Mouse (Mus musculus) G1E (cell line): ENCODE measurements around the gene Atad1. TPM values are rescaled to one million over a fixed set of nuclear protein-coding genes. Genes with fewer than 3 reads are reported as not detected.

Experiments used
- ATAC-seq: 2 replicates; pipeline ENCODE4 v1.8.0; 2016; ENCODE audit warnings: mild to moderate bottlenecking; ENCODE audit not compliant: insufficient number of reproducible peaks, poor library complexity, low FRiP score, severe bottlenecking; ENCODE audit errors: extremely low read depth
- DNase-seq: peaks from one replicate; pipeline ENCODE4 v3.0.0; 2012; ENCODE audit warnings: low spot score
- H3K27me3 ChIP-seq: 2 replicates; pipeline ENCODE4 v1.6.1; 2012; ENCODE audit warnings: mild to moderate bottlenecking, low read length, inconsistent platforms; ENCODE audit not compliant: insufficient read depth
- H3K36me3 ChIP-seq: replicated peaks from 2 replicates; pipeline ENCODE3; 2012; ENCODE audit warnings: mild to moderate bottlenecking, inconsistent platforms
- H3K4me1 ChIP-seq: 2 replicates; pipeline ENCODE4 v1.6.1; 2012; ENCODE audit warnings: low read depth, low read length, inconsistent platforms, mixed read lengths; ENCODE audit not compliant: insufficient read depth
- H3K4me3 ChIP-seq: 2 replicates; pipeline ENCODE4 v1.5.1; 2012; ENCODE audit warnings: low read depth, mild to moderate bottlenecking, inconsistent platforms, low read length, moderate library complexity, mixed read lengths
- H3K9me3 ChIP-seq: replicated peaks from 2 replicates; pipeline ENCODE4 v1.6.1; 2012; ENCODE audit warnings: inconsistent platforms
- CTCF ChIP-seq: IDR thresholded peaks from 2 replicates; pipeline ENCODE4 v1.5.1; 2012; ENCODE audit warnings: low read depth, low read length, inconsistent platforms, mixed read lengths
- GATA1 ChIP-seq: IDR thresholded peaks from 2 replicates; pipeline ENCODE4 v1.6.1; 2012; ENCODE audit warnings: borderline replicate concordance, low read length, inconsistent platforms, mixed read lengths
- GATA2 ChIP-seq: IDR thresholded peaks from 2 replicates; pipeline ENCODE4 v1.6.1; 2012; ENCODE audit warnings: low read depth, low read length, inconsistent platforms, borderline replicate concordance
- POLR2AphosphoS5 ChIP-seq: IDR thresholded peaks from 2 replicates; pipeline ENCODE4 v1.6.1; 2012; ENCODE audit warnings: low read depth, low read length, inconsistent platforms; ENCODE audit not compliant: insufficient replicate concordance
- TAL1 ChIP-seq: conservative IDR thresholded peaks from 2 replicates; pipeline ENCODE4 v1.6.1; 2012; ENCODE audit warnings: low read depth, low read length, inconsistent platforms, mixed read lengths
- polyA plus RNA-seq: library from polyadenylated mRNA; stranded (reverse); fragments of >175 nt; gene quantifications from 2 replicates; pipeline ENCODE4 v1.2.3, GENCODE M21; 2012
- total RNA-seq, 2 experiments: library from RNA; stranded (forward) in 1 of 2; stranded (reverse) in 1 of 2; fragments of 200-1000 nt in 1 of 2; fragments of >200 nt in 1 of 2; fragmentation: Nextera tagmentation in 1 of 2; gene quantifications; 2 replicates each; pipeline ENCODE4 v1.2.3; 2014 to 2017

Atad1 gene
- total and polyA plus RNA-seq, 3 experiments, result 2.3 to 102 (median 69.8) TPM

GRCm38 (mm10) chr19:32723817-32724216 is 15.8 kb downstream of the Atad1 start:
- no peak for TF ChIP-seq GATA2
- TF ChIP-seq CTCF, result no peak
- no peak for TF ChIP-seq GATA1
- no peak for TF ChIP-seq POLR2AphosphoS5
- no peak for TF ChIP-seq TAL1
- H3K27me3 ChIP-seq, result peaks cover 22% of the 10 kb centered on the region
- no peaks in the 10 kb centered on the region for H3K9me3 ChIP-seq
- ATAC-seq (no peak), DNase-seq (no peak)
- H3K4me1 ChIP-seq, result peaks cover 11% of the 10 kb centered on the region
- no peaks in the 10 kb centered on the region for H3K36me3 ChIP-seq
- no peak overlapping the region for H3K4me3 ChIP-seq

- no peak overlapping the region for H3K4me3 ChIP-seq
- H3K4me1 ChIP-seq, result peaks cover 8% of the 10 kb centered on the region; the same call in 1 of the 2 replicates
- H3K36me3 ChIP-seq, result no peaks in the 10 kb centered on the region
- DNase-seq (no peak), ATAC-seq (no peak)
- TF ChIP-seq POLR2AphosphoS5, result no peak
- TF ChIP-seq GATA1, result no peak
- no peak for TF ChIP-seq GATA2
- TF ChIP-seq CTCF, result no peak
- TF ChIP-seq TAL1, result no peak
- peaks cover 5% of the 10 kb centered on the region; the same call in 1 of the 2 replicates for H3K27me3 ChIP-seq
- no peaks in the 10 kb centered on the region for H3K9me3 ChIP-seq
Observed at GRCm38 (mm10) chr19:32720319-32720718, 19.3 kb downstream of the Atad1 start.

GRCm38 (mm10) chr19:32717590-32717989 is 22.0 kb downstream of the Atad1 start:
- Histone ChIP-seq H3K4me1 (peaks cover 23% of the 10 kb centered on the region), H3K36me3 (no peaks in the 10 kb centered on the region), H3K4me3 (no peak overlapping the region), H3K9me3 (no peaks in the 10 kb centered on the region), H3K27me3 (0 out of 2 replicates have a peak, but pooled peaks cover 3% of the 10 kb centered on the region)
- ATAC-seq (no peak), DNase-seq (no peak)
- TF ChIP-seq GATA1 (no peak), POLR2AphosphoS5 (no peak), GATA2 (no peak), TAL1 (no peak), CTCF (no peak)

GRCm38 (mm10) chr19:32715681-32716080 is 23.9 kb downstream of the Atad1 start:
- H3K4me3 ChIP-seq, result no peak overlapping the region
- TF ChIP-seq TAL1 (no peak), CTCF (no peak), POLR2AphosphoS5 (no peak), GATA1 (no peak)
- H3K9me3 ChIP-seq, result no peaks in the 10 kb centered on the region
- DNase-seq (no peak), ATAC-seq (no peak)
- peaks cover 34% of the 10 kb centered on the region for H3K4me1 ChIP-seq
- no peaks in the 10 kb centered on the region for H3K36me3 ChIP-seq
- H3K27me3 ChIP-seq, result no peaks in the 10 kb centered on the region

DNA sequence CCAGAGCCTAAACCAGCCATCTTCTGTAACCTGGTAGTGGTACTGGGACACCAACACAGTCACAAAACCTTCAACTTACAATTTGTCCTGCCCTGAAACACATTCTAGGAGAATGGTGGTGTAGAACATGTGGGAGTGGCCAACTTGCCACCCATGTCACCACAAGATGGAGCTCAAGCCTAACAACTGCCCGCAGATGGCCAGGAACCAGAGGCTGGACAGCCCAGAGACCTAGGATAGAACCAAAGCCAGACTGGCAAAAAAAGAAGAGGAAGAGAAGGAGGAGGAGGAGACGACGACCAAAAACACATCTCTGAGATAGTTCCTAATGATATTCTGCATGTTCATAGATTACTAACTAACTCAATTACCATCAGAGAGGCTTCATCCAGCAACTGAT is 24.4 kb downstream of the Atad1 start:
- DNase-seq (peak; percentile 45), ATAC-seq (no peak)
- H3K36me3 ChIP-seq, result peaks cover under 1% of the 10 kb centered on the region
- no peaks in the 10 kb centered on the region for H3K27me3 ChIP-seq
- TF ChIP-seq CTCF (peak; percentile 38; the same call in 1 of the 2 replicates), GATA2 (no peak)
- peaks cover 39% of the 10 kb centered on the region for H3K4me1 ChIP-seq
- H3K4me3 ChIP-seq, result no peak overlapping the region
- no peaks in the 10 kb centered on the region for H3K9me3 ChIP-seq

DNA sequence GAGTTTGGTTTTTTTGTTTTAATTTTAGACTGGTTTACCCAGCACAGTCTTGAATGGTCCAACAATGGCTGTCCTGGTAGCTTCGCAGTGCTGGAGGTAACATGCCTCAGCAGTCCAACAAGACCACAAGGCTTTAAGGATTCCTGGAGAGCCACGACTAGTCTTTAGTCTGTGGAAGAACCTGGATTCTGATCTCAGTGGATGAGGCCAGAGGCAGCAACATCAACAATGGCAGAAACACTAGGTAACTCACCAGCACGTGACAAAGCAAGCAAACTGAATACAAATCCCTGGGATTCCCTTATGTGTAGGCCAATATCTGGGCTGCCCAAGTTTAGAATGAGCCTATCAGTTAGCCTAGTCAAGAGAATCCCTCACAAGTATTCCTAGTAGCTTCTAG is 26.1 kb downstream of the Atad1 start:
- TF ChIP-seq CTCF, result no peak
- no peak for TF ChIP-seq GATA2
- no peak for TF ChIP-seq TAL1
- TF ChIP-seq POLR2AphosphoS5, result no peak
- no peak for TF ChIP-seq GATA1
- ATAC-seq (no peak), DNase-seq (no peak)
- Histone ChIP-seq H3K27me3 (no peaks in the 10 kb centered on the region), H3K4me3 (no peak overlapping the region), H3K9me3 (no peaks in the 10 kb centered on the region), H3K36me3 (peaks cover 13% of the 10 kb centered on the region), H3K4me1 (peaks cover 51% of the 10 kb centered on the region)

DNA sequence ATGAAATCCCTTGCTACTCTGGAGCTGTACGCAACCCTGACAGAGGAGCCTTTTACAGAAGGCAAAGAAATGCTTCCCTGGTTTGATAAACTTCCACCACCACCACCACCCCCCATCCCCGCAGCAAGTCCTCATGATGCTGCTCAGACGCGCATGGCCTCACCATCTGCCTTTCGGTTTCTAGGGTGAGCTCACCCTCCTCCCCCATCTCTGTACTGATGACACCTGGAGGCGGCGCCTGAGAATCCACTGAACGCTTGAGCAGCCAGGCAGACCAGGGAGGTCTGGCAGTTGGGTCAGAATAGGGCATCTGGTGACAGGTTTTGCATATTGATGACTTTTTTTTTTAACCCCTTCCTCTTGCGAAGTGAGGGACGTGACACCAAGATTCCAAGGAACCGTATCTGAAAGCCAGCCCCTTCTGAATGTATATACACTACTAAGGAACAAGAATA is 27.0 kb downstream of the Atad1 start:
- TF ChIP-seq TAL1 (no peak), GATA1 (no peak), CTCF (no peak), GATA2 (no peak), POLR2AphosphoS5 (no peak)
- ATAC-seq (peak; percentile 84), DNase-seq (peak; percentile 88)
- Histone ChIP-seq H3K4me3 (peak overlapping the region; percentile 84), H3K36me3 (peaks cover 13% of the 10 kb centered on the region), H3K4me1 (peaks cover 51% of the 10 kb centered on the region), H3K9me3 (no peaks in the 10 kb centered on the region), H3K27me3 (no peaks in the 10 kb centered on the region)
